Mouse (Mus musculus) retina, postnatal 1 day (tissue): ENCODE data around the gene Pcolce.
"Not testable (repeated sequence)": the region's sequence is repeated elsewhere in the genome, so short reads cannot be mapped to it uniquely, and the experiment has no call there.

ENCODE experiments used
- DNase-seq: peaks from one replicate; pipeline ENCODE4 v3.0.0-alpha.2; 2012

Pcolce gene

GRCm38 (mm10) chr5:137628498-137629305, 15.1 kb upstream of the Pcolce start, which contains the start of the genes Fbxo24, Lrch4 and Gm20605:
TSS of gene Fbxo24 (minus strand) at chr5:137629002.
TSS of gene Lrch4 (plus strand) at chr5:137629121.
TSS of gene Gm20605 (plus strand) at chr5:137629175.
- peak; percentile 100 for DNase-seq

- no peak for DNase-seq
Observed at GRCm38 (mm10) chr5:137627991-137628390, 14.4 kb upstream of the Pcolce start.

DNA sequence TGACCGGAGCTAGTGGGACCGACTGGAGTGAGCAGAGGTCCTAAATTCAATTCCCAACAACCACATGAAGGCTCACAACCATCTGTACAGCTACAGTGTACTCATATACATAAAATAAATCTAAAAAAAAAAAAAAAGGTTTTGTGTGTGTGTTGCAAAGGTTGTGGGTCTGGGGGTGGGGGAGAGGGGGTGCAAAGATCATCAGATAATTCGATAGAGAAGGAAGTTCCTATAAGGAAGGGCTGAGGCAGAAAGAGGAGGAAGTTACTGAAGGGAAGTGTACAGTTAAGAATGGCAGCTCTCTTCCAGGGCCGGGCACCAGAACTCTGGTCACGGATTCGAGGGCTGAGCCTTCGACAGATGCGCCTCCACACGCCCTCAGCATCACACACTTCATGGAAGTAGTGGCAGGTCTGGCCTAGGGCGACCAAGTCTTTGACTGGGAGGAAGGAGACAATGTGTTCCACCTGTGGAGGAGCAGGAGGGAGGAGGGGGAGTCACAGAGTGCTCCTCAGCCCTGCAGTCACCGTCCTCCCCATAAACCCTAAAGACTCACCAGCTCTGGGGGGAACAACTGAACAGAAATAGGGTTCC, 10.4 kb upstream of the Pcolce start:
- DNase-seq: no peak

GRCm38 (mm10) chr5:137615347-137615746, 1.8 kb upstream of the Pcolce start:
- DNase-seq: no peak

- DNase-seq: not testable (repeated sequence)
Observed at GRCm38 (mm10) chr5:137614921-137615320, 1.3 kb upstream of the Pcolce start.

- no peak for DNase-seq
Observed at GRCm38 (mm10) chr5:137613076-137613475, 508 bp downstream of the Pcolce start.

DNA sequence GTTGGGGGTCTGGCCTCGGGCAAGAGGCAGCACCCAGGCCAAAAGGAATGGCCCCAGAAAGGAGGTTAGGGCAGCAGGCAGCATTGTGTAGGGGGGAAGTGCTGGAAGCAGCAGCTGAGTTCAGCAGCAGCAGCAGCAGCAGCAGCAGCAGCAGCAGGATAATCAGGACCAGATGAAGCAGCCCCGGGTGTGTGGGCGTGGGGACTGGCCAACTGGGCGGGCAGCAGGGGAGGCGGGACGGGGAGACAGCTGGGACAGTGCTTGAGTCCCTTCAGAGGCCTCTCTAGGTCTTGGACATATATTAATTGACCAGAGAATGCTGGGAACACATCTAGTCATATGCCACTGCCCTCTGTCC, 2.4 kb downstream of the Pcolce start:
- DNase-seq: peak; percentile 68

- DNase-seq: peak; percentile 58
Observed at GRCm38 (mm10) chr5:137610548-137611244, 2.9 kb downstream of the Pcolce start.

GRCm38 (mm10) chr5:137610056-137610455, 3.5 kb downstream of the Pcolce start:
- no peak for DNase-seq

DNA sequence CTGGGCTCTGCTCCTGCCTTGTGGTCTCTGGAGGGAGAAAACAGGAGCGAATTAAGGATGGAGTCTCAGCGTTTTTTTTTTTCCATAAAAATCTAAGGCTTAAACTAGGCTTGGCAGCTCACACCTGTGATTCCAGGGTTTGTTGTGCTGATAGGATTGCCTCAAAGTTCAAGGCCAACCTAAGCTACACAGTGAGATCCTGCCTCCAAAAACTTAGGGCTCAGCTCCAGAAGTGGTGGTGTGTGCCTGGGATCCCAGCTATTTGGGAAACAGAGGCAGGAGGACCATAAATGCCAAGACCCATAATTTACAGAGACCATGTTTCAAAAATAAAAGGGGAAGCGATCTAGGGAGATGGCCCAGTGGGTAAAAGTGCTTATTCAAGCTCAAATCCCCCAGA, 4.3 kb downstream of the Pcolce start:
- no peak for DNase-seq

- DNase-seq: no peak
Observed at GRCm38 (mm10) chr5:137608654-137609190, 4.9 kb downstream of the Pcolce start.

GRCm38 (mm10) chr5:137607860-137608653, 5.5 kb downstream of the Pcolce start:
- no peak for DNase-seq

DNA sequence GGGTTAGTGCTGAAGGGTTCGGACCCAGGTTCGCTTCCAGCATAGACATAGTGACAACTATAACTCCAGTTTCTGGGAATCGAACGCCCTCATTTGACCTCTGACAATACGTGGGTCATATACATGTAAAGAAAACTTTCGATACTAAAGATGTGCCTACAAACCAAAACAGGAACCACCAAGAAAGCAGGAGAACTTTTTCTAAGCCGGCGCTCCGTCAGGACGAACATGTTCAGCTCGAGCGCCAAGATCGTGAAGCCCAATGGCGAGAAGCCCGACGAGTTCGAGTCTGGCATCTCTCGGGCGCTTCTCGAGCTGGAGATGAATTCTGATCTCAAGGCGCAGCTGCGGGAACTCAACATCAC, 12.2 kb downstream of the Pcolce start:
- DNase-seq: no peak

- peak; percentile 99 for DNase-seq
Observed at GRCm38 (mm10) chr5:137600619-137601364, 12.8 kb downstream of the Pcolce start, which contains the start of gene Mospd3. TSS of gene Mospd3 (minus strand) at chr5:137601058.

DNA sequence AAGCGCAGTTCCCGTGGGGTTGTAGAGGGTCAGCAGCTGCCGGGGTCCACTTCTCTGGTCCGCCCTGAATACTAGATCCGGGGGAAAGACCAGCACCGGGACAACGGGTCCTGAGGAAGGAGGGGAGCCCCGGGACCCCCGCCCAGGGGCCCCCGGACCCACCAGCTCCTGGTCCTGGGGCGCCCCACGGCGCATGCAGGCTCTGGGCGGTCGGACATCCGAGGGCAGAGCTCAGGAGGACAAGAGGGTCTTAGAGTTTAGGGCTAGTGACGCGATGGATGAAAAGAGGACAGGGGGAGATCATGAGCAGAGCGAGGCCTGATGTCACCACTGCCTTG, 13.3 kb downstream of the Pcolce start:
- no peak for DNase-seq

- DNase-seq: no peak
Observed at GRCm38 (mm10) chr5:137599600-137599999, 14.0 kb downstream of the Pcolce start.

DNA sequence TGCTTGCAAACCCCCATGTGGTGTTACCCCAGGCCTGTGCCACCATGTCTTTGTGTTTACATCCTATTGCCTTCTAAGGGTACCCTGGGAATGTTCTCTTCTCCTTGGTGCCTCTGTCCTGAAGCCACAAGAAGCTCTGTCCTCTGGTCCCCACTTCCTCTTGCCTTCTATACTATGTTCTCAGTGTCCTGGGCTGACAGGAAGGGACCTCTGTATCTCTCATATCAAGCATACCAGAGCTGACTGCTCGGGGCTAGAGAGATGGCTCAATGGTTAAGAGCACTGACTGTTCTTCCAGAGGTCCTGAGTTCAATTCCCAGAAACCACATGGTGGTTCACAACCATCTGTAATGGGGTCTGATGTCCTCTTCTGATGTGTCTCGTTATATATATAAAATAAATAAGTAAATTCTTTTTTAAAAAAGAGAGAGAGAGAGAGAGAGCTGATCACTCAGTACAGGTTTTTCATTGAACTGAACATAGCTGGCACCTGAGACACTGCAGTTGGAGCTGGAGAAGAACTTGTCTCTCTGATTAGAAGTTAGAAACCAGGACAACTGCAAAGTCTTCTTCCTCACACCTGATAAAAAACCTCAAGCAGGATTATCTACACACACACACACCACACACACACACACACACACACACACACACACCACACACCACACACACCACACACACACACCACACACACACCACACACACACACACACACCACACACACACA, 15.3 kb downstream of the Pcolce start:
- no peak for DNase-seq

DNA sequence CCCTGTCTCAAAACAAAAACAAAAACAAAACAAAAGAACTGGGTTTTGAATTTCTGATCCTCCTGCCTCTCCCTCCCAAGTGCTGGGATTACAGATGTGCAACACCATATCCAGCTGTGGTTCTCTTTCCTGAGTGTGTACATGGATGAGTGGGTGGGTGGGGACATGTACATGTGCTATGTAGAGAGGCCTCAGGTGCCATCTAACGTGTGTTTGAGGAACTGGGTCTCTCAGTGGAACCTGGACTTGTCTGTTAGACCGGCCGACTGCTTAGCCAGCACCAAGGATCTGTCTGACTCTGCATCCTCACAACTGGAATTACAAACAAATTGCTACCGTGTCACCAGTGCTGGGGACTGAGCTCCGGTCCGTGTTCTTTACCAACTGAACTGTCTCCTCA, 16.0 kb downstream of the Pcolce start:
- DNase-seq: no peak

GRCm38 (mm10) chr5:137596601-137597261, 16.9 kb downstream of the Pcolce start:
- peak; percentile 16 for DNase-seq

DNA sequence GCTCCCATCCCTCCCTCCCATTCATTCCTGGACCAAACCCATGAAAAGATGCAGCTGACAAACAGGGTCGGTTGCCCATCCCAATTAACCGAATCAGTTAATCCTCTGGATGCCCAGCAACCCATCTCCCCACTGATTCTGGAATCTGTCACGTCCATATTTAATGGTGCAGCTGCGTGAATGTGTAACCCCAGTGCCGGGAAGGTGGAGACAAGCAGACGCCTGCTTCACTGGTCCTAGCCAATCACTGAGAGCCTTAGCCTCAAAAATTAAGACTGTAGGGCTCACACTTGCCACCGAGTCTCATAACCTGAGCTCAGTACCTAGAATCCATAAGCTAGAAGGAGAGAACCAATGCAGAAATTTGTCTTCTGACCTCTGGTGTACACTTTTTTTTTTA, 17.7 kb downstream of the Pcolce start:
- DNase-seq: peak; percentile 44

DNA sequence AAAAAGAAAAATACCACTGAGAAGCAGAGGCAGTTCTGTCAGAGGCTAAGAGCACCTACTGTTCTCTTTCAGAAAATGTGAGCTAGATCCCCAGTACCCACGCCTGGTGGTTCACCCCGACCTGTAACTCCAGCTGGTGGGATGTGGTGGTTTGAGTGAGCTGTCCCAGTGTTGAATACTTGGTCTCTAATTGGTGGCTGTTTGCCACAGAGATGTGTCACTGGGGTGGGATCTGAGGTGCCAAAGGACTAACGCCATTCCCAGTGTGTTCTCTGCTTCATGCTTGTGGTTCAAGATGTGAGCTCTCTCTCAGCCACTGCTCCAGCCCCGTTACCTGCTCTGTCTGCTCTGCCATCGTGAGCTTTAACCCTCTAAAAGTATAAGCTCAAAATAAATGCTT, 23.1 kb downstream of the Pcolce start:
- DNase-seq: no peak
